Mouse (Mus musculus): ENCODE measurements around the gene Alb. TPM values are rescaled to one million over a fixed set of nuclear protein-coding genes. Genes with fewer than 3 reads are reported as not detected.

Gene Alb
- polyA plus RNA-seq, 1 experiment, result 0.07 TPM

DNA sequence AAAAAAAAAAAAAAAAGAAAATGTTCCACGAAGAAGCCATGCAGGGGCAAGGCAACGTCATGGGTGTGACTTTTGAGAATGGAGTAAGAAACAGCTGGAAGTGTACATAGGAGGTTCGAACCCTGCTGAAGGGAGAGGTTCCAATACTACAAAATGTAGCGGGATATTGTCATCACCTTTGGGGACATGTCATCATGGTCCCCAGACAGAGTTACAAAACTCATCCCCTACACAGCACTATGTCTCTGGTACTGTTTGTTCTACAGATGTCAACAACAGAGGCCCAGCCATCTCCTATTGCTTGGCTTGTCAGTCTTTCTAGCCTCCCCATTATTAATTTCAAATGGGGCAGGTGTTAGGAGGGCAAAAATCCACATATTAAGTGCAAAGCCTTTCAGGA lies 13.2 kb downstream of the Alb start:
- TF ChIP-seq POLR2A (IDR thresholded peaks at IDR 0.05; ENCODE audit: control insufficient read depth, low read depth, low read length) (no peak), CTCF (IDR thresholded peaks at IDR 0.05; ENCODE audit: control insufficient read depth, insufficient read depth, insufficient replicate concordance, low read depth, low read length) (no peak)
- Histone ChIP-seq H3K27me3 (ENCODE audit: control insufficient read depth, insufficient read depth, low read length) (no peaks in the 10 kb centered on the region), H3K36me3 (ENCODE audit: control insufficient read depth, insufficient read depth, low read length) (no peaks in the 10 kb centered on the region), H3K4me1 (ENCODE audit: control insufficient read depth, insufficient read depth, low read length) (no peaks in the 10 kb centered on the region), H3K27ac (ENCODE audit: control insufficient read depth, insufficient read depth, low read depth, low read length) (no peak overlapping the region), H3K4me3 (ENCODE audit: control insufficient read depth, low read depth, low read length) (no peak overlapping the region)

DNA sequence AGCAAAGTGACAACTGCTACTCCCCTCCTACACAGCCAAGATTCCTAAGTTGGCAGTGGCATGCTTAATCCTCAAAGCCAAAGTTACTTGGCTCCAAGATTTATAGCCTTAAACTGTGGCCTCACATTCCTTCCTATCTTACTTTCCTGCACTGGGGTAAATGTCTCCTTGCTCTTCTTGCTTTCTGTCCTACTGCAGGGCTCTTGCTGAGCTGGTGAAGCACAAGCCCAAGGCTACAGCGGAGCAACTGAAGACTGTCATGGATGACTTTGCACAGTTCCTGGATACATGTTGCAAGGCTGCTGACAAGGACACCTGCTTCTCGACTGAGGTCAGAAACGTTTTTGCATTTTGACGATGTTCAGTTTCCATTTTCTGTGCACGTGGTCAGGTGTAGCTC lies 13.7 kb downstream of the Alb start:
- Histone ChIP-seq H3K4me1 (ENCODE audit: control insufficient read depth, insufficient read depth, low read length) (no peaks in the 10 kb centered on the region), H3K4me3 (ENCODE audit: control insufficient read depth, low read depth, low read length) (no peak overlapping the region), H3K27me3 (ENCODE audit: control insufficient read depth, insufficient read depth, low read length) (no peaks in the 10 kb centered on the region), H3K27ac (ENCODE audit: control insufficient read depth, insufficient read depth, low read depth, low read length) (no peak overlapping the region), H3K36me3 (ENCODE audit: control insufficient read depth, insufficient read depth, low read length) (no peaks in the 10 kb centered on the region)
- TF ChIP-seq CTCF (IDR thresholded peaks at IDR 0.05; ENCODE audit: control insufficient read depth, insufficient read depth, insufficient replicate concordance, low read depth, low read length), result no peak
- TF ChIP-seq POLR2A (IDR thresholded peaks at IDR 0.05; ENCODE audit: control insufficient read depth, low read depth, low read length), result no peak

- Histone ChIP-seq H3K27me3 (ENCODE audit: control insufficient read depth, insufficient read depth, low read length) (no peaks in the 10 kb centered on the region), H3K4me1 (ENCODE audit: control insufficient read depth, insufficient read depth, low read length) (no peaks in the 10 kb centered on the region), H3K36me3 (ENCODE audit: control insufficient read depth, insufficient read depth, low read length) (no peaks in the 10 kb centered on the region), H3K4me3 (ENCODE audit: control insufficient read depth, low read depth, low read length) (no peak overlapping the region), H3K27ac (ENCODE audit: control insufficient read depth, insufficient read depth, low read depth, low read length) (no peak overlapping the region)
- TF ChIP-seq POLR2A (IDR thresholded peaks at IDR 0.05; ENCODE audit: control insufficient read depth, low read depth, low read length) (no peak), CTCF (IDR thresholded peaks at IDR 0.05; ENCODE audit: control insufficient read depth, insufficient read depth, insufficient replicate concordance, low read depth, low read length) (no peak)
These were observed 16.0 kb downstream of the Alb start for GRCm38 (mm10) chr5:90476741-90477140.

- no peaks in the 10 kb centered on the region for H3K27me3 ChIP-seq (ENCODE audit: control insufficient read depth, insufficient read depth, low read length)
- no peaks in the 10 kb centered on the region for H3K4me1 ChIP-seq (ENCODE audit: control insufficient read depth, insufficient read depth, low read length)
- H3K36me3 ChIP-seq (ENCODE audit: control insufficient read depth, insufficient read depth, low read length), result no peaks in the 10 kb centered on the region
- TF ChIP-seq POLR2A (IDR thresholded peaks at IDR 0.05; ENCODE audit: control insufficient read depth, low read depth, low read length), result no peak
- no peak for TF ChIP-seq CTCF (IDR thresholded peaks at IDR 0.05; ENCODE audit: control insufficient read depth, insufficient read depth, insufficient replicate concordance, low read depth, low read length)
- H3K27ac ChIP-seq (ENCODE audit: control insufficient read depth, insufficient read depth, low read depth, low read length), result no peak overlapping the region
- H3K4me3 ChIP-seq (ENCODE audit: control insufficient read depth, low read depth, low read length), result no peak overlapping the region
These were observed 16.8 kb downstream of the Alb start for GRCm38 (mm10) chr5:90477308-90478140.

- Histone ChIP-seq H3K36me3 (ENCODE audit: control insufficient read depth, insufficient read depth, low read length) (no peaks in the 10 kb centered on the region), H3K4me1 (ENCODE audit: control insufficient read depth, insufficient read depth, low read length) (no peaks in the 10 kb centered on the region), H3K4me3 (ENCODE audit: control insufficient read depth, low read depth, low read length) (no peak overlapping the region), H3K27ac (ENCODE audit: control insufficient read depth, insufficient read depth, low read depth, low read length) (no peak overlapping the region), H3K27me3 (ENCODE audit: control insufficient read depth, insufficient read depth, low read length) (no peaks in the 10 kb centered on the region)
- TF ChIP-seq CTCF (IDR thresholded peaks at IDR 0.05; ENCODE audit: control insufficient read depth, insufficient read depth, insufficient replicate concordance, low read depth, low read length) (no peak), POLR2A (IDR thresholded peaks at IDR 0.05; ENCODE audit: control insufficient read depth, low read depth, low read length) (no peak)
These were observed 18.2 kb downstream of the Alb start for GRCm38 (mm10) chr5:90478886-90479285.

GRCm38 (mm10) chr5:90485597-90485996 lies 24.9 kb downstream of the Alb start:
- no peaks in the 10 kb centered on the region for H3K27me3 ChIP-seq (ENCODE audit: control insufficient read depth, insufficient read depth, low read length)
- no peaks in the 10 kb centered on the region for H3K4me1 ChIP-seq (ENCODE audit: control insufficient read depth, insufficient read depth, low read length)
- no peak overlapping the region for H3K27ac ChIP-seq (ENCODE audit: control insufficient read depth, insufficient read depth, low read depth, low read length)
- no peak overlapping the region for H3K4me3 ChIP-seq (ENCODE audit: control insufficient read depth, low read depth, low read length)
- H3K36me3 ChIP-seq (ENCODE audit: control insufficient read depth, insufficient read depth, low read length), result no peaks in the 10 kb centered on the region
- TF ChIP-seq POLR2A (IDR thresholded peaks at IDR 0.05; ENCODE audit: control insufficient read depth, low read depth, low read length) (no peak), CTCF (IDR thresholded peaks at IDR 0.05; ENCODE audit: control insufficient read depth, insufficient read depth, insufficient replicate concordance, low read depth, low read length) (no peak)

GRCm38 (mm10) chr5:90488323-90488722 lies 27.6 kb downstream of the Alb start:
- H3K4me1 ChIP-seq (ENCODE audit: control insufficient read depth, insufficient read depth, low read length), result no peaks in the 10 kb centered on the region; the same call in 1 of the 2 replicates
- H3K4me3 ChIP-seq (ENCODE audit: control insufficient read depth, low read depth, low read length), result no peak overlapping the region
- H3K27me3 ChIP-seq (ENCODE audit: control insufficient read depth, insufficient read depth, low read length), result no peaks in the 10 kb centered on the region
- H3K36me3 ChIP-seq (ENCODE audit: control insufficient read depth, insufficient read depth, low read length), result no peaks in the 10 kb centered on the region
- no peak overlapping the region for H3K27ac ChIP-seq (ENCODE audit: control insufficient read depth, insufficient read depth, low read depth, low read length)
- no peak for TF ChIP-seq POLR2A (IDR thresholded peaks at IDR 0.05; ENCODE audit: control insufficient read depth, low read depth, low read length)
- no peak for TF ChIP-seq CTCF (IDR thresholded peaks at IDR 0.05; ENCODE audit: control insufficient read depth, insufficient read depth, insufficient replicate concordance, low read depth, low read length)

Measured in testis, adult 2 months (tissue).